Mouse (Mus musculus) thymus, postnatal 4 days (tissue): ENCODE measurements around the gene Fam184b.

Experiments used
- DNase-seq: peaks from one replicate; pipeline ENCODE4 v3.0.0; 2021

Fam184b gene

DNA sequence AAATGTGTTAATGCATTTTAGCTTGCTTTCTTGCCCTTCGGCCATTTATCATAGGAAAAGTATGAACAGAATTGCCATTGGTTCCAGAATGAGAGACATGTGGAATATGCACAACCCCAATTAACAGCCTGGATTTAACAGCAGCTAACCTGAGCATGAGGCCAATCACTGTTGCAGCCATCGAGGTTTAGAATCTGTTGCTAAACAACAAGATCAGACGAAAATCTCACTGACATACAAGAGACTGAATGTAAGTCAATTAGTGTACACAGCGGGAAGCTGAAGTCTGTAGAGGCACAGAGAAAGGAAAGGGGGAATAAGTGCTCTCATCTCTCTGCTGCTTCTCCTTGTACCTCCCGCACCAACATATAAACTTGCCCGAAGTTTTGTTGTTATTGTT is 46.1 kb downstream of the Fam184b start:
- no peak for DNase-seq

DNA sequence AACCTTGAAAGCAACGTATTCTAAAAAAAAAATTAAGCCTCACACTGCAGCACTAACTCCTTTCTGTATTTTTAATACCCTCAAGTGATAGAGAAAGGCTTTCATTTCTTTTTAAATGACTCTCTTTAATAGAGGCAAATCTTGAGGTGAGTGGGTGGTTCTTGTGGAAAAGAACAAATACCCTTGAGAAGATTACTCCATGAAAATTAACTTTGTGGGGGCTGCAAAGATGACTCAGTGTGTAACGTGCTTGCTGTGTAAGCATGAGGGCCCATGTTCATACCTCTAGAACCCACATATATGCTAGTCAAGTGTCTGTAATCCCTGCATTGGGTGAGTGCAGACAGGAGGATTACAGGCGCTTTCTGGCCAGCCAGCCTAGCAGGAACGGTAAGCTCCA is 49.3 kb downstream of the Fam184b start:
- no peak for DNase-seq

DNA sequence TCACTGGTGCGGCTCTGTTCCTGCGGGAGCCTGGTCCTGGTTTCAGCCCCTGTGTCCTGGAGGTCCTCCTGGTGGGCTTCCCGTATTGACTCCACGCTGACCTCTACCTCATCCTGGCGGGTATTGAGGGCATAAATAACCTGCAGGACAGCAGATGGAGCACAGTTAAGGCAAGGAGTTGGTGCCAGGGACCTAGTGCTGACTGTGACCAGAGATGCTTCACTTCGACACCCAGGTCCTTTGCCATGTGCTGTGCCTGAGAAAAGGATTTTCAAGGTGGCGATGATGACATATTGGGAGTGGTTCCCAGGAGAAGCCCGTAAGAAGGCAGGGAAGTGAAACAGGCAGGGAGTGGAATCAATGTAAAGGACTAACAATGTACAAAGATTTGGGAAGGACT is 54.8 kb downstream of the Fam184b start:
- DNase-seq = no peak

DNA sequence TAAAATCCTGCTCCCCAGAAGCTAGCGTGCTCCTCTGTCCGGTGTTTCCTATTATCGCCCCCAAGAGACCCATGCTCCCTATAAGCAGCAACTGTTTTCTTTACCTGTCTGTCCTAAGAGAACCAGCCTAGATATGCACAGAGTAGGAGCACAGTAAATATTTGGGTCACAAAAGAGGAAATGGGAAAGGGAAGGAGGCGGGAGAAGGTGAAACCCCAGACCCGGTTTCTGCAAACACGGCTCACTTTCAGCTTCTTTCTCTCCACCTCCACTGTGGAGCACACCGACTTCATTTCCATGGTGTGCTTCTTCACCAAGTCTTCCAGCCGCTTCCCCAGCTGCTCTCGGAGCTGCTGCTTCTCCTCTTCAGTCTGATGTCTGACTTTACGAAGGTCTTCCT is 59.1 kb downstream of the Fam184b start:
- DNase-seq = no peak

DNA sequence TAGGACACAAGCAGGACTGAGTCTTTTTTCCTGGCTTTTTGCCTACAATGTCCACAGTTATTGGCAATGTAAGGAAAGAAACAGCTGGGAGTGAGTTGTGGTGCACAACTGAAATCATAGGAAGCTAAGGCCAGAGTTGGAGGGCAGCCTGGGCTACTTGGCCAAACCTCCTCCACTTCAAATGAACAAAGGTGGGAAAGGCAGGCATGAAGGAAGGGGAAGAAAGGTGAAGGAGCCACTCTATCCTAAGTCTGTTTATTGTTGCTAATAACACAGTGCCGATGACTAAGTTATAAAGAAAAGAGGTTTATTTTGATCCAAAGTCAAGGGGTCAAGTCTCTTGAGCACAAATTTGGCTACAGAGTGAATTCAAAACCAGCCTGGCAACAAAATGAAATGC is 62.0 kb downstream of the Fam184b start:
- no peak for DNase-seq

DNA sequence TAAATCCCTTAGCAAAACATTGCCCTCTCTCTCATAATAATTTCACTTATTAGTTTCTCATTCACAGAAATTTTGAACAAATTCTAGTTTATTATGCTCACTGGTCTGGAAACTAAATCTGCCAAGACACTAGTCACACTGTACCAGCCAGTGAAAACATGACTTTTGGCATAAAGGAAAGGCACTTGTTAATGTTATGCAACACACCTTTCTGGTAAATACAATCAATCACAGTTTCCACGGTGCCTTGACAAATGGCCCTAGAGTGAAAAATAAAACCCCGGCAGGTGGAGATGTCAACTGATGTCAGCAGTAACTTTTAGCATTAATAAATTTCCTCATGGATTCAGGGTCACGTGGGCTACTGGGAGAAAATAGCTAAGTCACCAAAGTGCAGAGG is 62.7 kb downstream of the Fam184b start:
- no peak for DNase-seq

DNA sequence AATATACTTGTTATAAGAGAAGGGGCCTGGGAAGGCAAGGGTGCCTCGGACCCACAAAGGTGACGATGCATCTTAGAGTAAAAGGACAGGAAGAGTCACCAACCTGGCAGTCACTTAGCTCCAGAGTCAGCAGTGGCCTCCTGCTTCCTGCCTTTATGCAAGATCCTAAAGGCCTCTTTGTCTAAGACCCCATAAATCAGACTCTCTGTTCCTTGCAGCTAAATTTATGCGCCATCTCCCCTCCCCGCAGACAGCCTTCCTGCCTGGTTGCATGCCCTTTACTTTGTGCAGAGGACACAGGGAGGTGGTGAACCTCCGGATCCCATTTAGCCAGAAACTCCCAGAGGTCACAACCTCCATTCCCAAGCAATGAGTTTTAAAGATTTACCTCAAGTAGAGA is 66.6 kb downstream of the Fam184b start:
- no peak for DNase-seq

DNA sequence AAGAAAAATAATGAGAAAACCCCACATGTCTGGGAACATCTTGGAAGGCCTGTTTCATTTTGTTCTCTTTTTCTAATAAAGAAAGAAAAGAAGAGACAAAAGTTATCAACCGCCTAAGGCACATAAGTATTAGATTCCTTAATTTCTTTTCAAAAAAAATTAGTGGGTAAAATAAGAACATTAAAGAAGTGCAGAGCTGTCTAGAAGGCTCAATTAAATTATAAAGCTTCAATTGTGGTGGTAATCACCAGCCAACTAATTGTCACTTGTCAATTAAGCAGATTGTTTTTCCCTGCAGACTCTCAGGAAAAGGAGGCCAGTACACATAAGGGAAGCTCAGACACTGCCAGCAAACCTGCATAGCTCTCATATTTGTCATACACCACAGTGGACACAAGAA is 73.6 kb downstream of the Fam184b start:
- no peak for DNase-seq

DNA sequence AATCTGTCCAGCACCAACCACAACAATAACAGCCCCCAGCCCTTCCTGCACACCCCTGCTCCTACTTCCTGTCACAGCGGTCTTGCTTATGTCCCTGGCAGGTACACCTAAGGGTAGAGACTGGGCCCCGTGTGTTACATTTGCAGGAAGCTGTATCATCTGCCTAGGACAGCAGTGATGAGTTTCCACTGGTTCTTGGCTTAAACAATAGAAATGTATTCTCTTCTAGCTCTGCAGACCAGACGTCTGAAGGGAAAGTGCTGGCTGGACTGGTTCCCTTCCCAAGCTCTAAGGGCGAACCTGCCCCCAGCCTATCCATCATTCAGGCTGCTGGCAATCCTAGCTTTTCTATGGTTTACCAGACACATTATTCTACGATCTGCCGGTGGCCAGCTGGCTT is 75.4 kb downstream of the Fam184b start:
- DNase-seq = peak; percentile 8

DNA sequence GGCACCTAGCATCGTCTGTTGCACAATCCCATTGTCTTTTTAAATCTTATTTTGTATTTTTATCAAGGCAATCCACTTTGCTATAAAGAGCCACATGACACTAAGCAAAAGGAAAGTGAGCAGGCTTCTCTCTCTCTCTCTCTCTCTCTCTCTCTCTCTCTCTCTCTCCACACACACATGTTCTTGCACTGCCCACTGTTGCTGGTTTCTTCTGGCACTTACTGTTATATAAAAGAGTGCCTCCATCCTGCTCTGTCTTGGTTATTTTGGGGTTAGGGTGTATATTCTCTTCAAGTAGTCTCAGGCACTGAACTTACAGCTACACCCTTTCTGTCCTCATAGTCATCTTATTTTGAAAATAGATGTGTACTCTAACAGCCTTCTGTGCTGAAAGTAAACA is 89.8 kb downstream of the Fam184b start:
- DNase-seq = no peak

DNA sequence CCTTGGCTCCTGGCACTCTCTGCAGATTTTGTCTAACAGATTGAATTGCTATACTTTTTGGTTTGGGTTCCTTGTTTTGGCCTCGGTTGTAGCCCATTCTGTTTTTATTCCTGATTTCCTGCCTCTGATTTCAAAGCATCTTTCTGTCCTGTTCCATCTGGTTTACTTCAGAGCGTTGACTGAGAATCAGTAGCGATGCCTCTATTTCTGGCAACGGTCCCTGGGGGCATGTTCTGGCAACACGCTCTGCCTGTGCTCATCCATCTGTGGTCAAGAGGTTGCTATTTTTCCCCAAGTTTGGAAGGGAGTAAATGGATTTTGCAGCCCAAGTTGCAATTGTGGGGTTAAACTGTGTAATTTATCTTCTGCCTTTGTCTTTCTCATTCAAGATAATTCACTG is 96.0 kb downstream of the Fam184b start:
- no peak for DNase-seq

DNA sequence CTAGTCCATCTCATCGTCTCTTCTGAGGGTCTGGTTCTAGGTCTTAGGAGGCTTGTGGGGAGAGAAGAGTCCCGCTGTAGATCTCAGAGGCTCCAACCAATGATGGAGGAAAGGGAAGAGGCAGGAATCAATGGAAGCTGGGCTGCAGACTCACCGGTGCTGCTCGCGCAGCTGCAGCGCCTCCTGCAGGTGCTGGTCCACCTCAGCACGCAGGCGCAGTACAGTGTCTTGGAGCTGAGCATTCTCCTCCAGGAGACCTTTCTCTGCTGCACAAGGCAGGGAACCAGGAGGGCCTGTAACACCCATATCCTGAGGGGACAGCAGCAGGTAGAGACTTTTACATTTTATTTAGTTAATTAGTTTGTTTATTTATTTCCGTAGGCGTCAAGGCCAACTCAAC is 99.9 kb downstream of the Fam184b start:
- DNase-seq = peak; percentile 30

DNA sequence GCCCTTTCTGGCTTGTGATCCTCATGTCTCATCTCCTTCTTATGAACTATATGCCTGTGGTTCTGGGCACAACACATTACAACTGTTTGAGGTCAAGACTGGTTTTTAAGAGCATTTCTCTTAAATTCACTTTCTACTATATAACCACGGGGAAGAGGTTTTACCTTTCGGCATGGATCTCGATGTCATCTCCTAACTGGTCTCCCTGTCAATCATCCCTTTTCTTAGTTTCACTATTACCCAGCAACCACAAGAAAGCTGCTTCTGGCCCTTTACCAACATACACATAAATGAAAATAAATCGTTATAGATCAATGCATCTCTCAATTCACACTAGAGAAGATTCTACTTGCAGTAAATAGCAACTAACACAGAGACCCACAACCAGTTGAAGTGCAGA is 104.2 kb downstream of the Fam184b start:
- no peak for DNase-seq

DNA sequence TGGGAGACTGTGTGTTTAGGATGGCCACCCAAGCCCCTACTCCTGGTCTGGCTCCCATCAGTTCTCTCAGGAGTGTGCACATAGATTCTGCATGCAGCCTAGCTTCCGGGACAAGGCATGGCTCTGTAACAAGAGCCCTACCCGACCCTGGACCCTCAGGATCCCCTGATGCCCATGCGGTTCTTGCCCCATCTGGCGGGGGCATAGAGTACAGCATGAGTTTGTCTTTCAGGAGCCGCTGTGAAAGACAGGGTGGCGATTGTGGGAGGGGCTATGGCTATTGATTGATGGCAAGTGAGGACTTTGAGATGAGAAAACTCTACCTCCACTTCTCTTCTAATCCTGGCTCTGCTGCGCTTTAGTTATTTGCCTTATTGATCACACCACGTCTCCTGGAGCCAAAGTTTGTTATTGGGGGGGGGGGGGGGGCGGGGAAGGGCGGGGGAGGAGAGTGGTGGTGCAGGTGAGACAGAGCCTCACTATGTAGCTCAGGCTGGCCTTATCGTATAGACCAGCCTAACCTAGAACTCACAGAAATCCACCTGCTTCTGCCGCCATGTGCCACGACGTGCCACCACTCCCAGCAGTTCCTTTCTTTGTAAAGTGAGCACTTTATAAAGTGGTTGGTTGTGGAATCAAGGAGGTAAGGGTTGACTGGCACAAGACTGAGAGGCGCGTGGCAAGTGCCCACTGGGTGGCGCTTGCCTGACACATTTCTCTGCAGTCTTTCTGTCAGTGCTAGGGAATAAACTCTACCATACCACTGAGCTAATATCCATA is 104.9 kb downstream of the Fam184b start:
- DNase-seq = peak; percentile 87

DNA sequence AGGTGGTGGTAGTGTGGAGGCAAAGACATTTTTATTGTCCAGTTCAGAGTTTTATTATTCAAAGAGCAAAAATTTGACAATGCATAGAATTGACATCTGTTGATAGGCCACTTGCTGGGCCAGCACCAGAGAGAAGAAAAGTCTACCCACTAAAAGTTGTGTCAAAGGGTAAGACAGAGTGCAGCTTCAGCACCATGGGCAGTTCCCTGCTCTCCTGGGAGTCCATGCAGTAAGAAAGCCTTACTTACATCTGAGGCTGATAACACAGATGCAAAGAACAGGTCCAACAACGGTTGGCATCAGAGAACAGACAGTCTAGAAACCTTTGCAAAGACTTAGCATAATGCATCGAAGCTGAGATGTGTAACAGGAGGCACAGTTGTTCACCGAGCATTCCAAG is 109.7 kb downstream of the Fam184b start:
- DNase-seq = peak; percentile 42

DNA sequence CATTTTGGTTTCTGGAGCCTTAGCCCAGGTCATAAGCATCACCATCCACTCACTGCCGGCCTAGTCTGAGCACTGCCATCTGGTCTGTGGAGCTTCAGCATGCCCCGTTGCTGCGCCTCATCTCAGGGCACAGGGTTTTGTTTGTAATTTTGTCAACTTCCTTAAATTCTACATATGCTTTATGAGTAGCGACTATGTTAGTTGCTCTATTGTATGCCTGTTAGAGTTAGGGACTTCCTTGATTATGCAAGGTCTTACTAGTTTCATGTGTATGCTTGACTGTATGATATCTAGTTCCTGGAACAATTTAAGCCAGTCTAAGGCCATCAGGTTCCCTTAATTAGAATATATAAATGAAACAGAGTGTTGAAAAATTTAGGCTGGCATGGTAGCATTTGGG is 113.1 kb downstream of the Fam184b start:
- DNase-seq = no peak

DNA sequence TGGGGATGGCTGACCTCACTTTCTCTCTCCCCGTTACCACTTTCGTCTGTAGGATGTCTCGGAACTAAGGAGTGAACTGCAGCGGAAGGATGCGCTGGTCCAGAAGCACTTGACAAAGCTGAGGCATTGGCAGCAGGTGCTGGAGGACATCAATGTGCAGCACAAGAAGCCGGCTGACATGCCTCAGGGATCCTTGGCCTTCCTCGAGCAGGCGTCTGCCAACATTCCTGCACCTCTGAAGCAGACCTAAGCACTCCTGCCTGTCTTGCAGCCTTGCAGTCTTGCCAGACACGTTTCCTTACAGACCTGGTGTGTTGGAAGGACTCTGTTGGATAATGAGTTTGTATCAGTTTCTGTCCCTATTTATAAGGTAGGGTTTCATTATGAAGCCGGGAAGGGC is 114.3 kb downstream of the Fam184b start:
- no peak for DNase-seq

DNA sequence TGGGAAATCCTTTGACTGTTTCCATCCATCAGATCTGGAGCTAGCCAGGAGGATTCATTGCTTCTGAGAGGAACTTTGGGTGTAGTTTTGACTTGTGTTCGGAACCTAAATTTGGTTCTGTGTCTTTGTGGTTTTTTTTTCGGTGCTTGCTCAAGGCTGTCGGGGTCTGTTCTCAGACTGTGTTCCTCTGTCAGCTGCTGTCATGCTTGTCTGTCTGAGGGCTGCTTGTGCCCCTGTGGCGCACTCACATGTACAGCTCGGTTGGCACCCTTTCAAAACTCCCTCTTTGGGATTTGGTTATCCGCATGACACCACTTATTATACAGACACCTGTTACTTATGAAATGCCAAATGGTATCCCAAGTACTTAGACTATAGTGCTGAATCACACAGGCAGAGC is 117.8 kb downstream of the Fam184b start:
- DNase-seq = no peak

DNA sequence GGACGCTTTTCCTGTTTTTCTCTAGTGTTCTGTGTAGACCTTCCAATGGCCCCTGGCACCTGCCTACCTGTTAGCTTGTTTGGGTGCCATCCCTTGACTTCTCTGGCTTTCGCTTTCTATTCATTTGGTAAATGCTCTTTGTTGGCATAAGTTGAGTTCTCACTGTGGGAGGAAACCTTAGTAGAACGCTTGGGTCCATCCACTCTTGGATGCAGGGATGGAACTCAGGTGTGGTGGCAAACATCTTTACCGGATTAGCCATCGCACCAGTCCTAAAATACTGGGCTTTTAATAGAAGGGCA is 118.7 kb downstream of the Fam184b start:
- DNase-seq = no peak

DNA sequence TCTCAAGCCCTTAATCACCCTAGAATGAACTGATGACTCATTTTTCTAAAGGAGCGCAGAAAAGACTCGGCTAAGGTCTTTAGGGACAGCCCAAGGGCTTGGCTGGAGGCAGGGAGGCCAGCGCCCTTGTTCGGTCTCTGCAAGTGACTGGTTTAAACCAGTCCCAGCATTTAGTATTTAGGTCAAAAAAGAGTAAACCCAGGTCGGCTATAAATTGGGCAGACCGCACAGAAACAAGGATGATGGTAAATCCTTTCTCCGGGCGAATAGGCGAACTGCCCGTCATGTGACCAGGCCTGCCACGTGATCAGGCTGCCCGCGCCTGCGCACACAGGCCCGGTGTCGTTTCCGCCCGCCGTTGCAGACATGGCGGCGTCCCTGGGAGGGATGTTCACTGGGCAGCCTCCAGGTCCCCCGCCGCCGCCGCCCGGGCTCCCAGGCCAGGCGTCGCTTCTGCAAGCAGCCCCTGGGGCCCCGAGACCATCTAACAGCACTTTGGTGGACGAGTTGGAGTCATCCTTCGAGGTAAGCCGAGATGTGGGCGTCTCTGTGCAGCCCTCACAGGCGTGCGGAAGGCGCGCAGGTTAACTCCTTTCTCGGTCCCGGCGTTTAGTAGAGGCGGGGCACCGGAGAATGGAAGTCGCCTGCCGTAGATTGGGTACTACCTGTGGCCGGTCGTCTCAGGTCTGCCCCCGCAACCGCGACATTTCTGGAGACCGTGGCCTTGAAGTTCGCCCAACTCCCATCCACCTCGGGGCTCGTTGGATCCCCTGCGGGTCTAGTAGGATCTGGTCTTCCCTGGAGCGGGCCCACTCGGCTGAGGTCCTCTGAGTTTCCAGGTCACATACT is 119.2 kb downstream of the Fam184b start, which contains the start of gene Med28:
Med28 (plus strand) TSS at position 270 of the 849 bp plus-strand sequence.
- DNase-seq = peak; percentile 95

DNA sequence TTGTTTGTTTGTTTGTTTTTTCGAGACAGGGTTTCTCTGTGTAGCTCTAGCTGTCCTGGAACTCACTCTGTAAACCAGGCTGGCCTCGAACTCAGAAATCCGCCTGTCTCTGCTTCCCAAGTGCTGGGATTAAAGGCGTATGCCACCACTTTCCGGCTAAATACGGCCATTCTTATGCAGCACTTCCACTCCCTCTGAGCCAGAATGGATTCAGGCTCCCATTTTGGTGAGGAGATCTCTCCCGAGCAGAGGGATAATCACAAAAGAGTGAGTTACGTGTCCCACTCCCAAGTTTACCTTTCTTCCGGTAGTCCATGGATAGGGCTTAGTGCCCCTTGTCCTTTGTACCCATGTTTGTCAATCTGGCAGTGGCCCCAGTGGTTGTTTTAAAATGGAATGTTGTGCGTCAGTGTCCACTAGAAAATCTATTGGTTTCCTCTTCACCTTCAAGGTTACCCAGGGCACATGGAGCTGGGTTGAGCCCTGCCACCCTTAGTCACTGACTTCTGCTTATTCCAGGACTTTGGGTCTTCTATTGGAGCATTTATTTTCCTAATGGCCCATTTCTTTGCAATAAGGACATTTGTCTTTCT is 124.2 kb downstream of the Fam184b start:
- DNase-seq = no peak

DNA sequence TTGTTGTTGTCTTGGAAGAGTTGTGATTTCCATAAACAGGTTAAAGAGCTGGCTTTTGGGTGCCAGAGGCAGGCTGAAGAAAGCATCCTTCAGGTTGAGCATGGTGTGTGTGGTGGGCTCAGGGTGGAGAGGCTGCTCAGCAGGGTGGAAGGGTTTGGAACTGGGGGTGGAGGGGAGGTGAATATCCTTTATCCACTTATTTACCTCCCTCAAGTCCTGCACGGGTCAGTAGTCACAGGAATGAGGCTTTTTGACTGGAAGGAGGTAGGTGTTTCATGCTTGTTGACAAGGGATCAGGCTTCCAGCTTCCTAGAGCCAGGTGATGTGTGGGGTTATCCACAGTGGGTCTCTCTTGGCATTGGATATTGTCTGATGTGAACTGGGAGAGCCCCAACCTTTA is 124.8 kb downstream of the Fam184b start:
- DNase-seq = no peak

DNA sequence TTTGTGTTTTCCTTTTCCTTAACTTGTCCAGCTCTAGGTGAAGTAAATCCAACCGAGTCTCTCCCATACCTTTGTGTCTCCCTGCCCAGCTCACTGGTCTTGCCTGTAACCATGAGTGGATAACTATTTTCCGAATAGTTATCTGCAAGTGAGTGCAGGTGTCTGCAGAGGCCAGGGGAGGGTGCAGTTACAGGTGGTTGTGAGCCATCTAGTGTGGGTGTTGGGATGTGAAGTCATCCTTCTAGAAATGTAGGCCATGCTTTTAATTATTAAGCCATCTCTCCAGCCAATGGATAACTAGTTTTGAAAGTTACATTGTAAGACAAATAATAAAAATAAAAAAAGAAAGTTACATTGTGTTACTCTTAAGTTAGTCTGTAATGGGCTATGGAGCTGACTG is 125.9 kb downstream of the Fam184b start:
- DNase-seq = no peak

DNA sequence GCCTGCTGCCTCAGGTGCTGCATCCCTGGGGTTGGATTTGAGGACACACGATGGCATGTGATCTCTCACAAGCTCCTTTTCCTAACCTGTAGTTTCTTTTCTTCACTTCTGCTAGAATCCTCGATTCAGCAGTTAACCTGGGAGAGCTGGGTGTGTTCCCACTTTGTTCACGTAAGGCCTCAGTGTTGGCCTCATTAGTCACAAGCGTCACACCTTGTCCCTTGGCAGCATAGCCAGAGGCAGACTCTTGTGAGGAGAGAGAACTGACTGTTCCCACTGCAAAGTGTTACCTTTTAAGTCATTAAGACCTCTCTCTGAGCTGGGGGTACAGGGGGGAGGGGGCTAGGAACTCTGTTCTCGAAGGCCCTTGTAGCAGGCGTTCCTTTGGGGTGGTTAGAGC is 126.5 kb downstream of the Fam184b start:
- no peak for DNase-seq
